Mouse (Mus musculus) heart, postnatal 0 days (tissue): Measurements from ENCODE around the gene Itpr1.

ENCODE experiments used
- CTCF ChIP-seq: IDR thresholded peaks from 2 replicates; pipeline ENCODE4 v1.5.1; 2016; ENCODE audit warnings: antibody characterized with exemption, control low read depth, low read depth
- EP300 ChIP-seq: IDR thresholded peaks from 2 replicates; pipeline ENCODE4 v1.6.1; 2016; ENCODE audit warnings: antibody characterized with exemption, low read depth

DNA sequence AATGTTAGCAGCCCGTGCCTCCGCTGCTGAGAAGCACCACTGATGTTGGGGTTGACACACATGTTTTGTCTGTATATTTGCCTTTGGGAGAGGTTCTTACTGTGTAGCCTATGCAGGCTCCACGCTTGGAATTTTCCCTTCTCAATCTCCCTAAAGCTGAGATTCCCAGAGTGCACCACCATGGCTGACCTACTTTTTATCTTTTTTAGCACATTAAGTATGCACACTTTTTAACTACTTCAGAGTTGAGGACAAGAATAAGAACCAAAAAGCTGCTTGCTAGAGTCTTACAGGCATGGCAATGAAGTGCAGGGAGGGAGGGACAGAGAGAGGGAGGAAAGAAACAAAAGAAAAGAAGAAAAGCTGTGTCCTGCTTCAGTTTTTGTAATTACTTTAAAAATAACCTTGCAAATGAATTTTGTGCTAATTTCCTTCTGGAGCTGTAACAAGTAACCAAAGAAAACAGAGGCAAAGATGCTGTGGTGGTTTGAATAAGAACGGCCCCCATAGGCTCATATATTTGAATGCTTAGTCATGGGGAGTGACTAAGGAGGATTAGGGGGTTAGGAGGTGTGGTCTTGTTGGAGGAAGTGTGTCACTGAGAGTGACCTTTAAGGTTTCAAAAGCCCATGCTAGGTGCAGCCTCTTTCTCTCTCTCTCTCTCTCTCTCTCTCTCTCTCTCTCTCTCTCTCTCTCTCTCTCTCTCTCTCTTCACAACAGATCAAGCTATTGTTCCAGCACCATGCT lies 344.9 kb downstream of the Itpr1 start:
- TF ChIP-seq CTCF (no peak), EP300 (no peak)
